Mouse (Mus musculus) macrophage (primary cell): ENCODE data around the gene Gfpt1. TPM values are rescaled to one million over a fixed set of nuclear protein-coding genes. Genes with fewer than 3 reads are reported as not detected.
"Not testable (repeated sequence)": the region's sequence is repeated elsewhere in the genome, so short reads cannot be mapped to it uniquely, and the experiment has no call there.

Experiments used
- H3K27ac ChIP-seq: fragments of 350-480 bp; formaldehyde crosslinking; 2 replicates; pipeline ENCODE4 v1.9.0; 2021
- H3K36me3 ChIP-seq: fragments of 350-480 bp; formaldehyde crosslinking; 2 replicates; pipeline ENCODE4 v1.9.0; 2021; ENCODE audit errors: inconsistent target
- H3K4me3 ChIP-seq: fragments of 350-480 bp; formaldehyde crosslinking; 2 replicates; pipeline ENCODE4 v1.9.0; 2021; ENCODE audit errors: inconsistent target
- H3K79me2 ChIP-seq: fragments of 350-480 bp; formaldehyde crosslinking; 2 replicates; pipeline ENCODE4 v1.9.0; 2021; ENCODE audit errors: inconsistent target
- WGBS: methylation state at CpG from one replicate; pipeline ENCODE4 v1.1.7; 2026; ENCODE audit warnings: inconsistent platforms; ENCODE audit not compliant: missing documents; 5-methylcytosine and 5-hydroxymethylcytosine counted together
- polyA plus RNA-seq: library from polyadenylated mRNA; stranded (reverse); fragments of 250-400 nt; gene quantifications from 3 replicates; pipeline ENCODE4 v1.2.4, GENCODE M21; 2018; ENCODE audit warnings: inconsistent platforms

Gene Gfpt1
- polyA plus RNA-seq, 1 experiment from 2014 or later = 30.0 TPM

GRCm38 (mm10) chr6:87059754-87060153 lies 17.1 kb downstream of the Gfpt1 start:
- WGBS = 100% methylated on average over 1 of the region's 1 CpGs
- H3K4me3 ChIP-seq = no peak overlapping the region
- H3K79me2 ChIP-seq = no peaks in the 10 kb centered on the region
- H3K27ac ChIP-seq = no peak overlapping the region
- peaks cover 91% of the 10 kb centered on the region for H3K36me3 ChIP-seq

DNA sequence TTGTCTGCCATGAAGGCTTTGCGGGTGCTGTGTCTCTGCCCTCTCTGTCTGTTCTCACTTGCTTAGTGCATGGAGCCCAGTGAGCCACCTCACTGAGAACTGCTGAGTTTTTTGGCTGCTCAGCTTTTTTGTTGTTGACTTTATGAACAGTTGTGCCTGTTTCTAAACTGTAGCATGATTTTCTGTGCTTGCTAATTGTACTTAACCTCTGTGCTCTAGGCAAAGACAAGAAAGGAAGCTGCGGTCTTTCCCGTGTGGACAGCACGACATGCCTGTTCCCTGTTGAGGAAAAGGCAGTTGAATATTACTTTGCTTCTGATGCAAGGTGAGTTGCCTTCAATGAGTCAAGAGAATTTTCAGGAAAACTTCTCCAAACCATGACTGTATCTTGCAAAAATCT lies 20.9 kb downstream of the Gfpt1 start:
- no peak overlapping the region for H3K27ac ChIP-seq
- WGBS = 97% methylated on average over 4 of the region's 4 CpGs
- no peak overlapping the region for H3K4me3 ChIP-seq
- H3K36me3 ChIP-seq = peaks cover 74% of the 10 kb centered on the region
- H3K79me2 ChIP-seq = no peaks in the 10 kb centered on the region

DNA sequence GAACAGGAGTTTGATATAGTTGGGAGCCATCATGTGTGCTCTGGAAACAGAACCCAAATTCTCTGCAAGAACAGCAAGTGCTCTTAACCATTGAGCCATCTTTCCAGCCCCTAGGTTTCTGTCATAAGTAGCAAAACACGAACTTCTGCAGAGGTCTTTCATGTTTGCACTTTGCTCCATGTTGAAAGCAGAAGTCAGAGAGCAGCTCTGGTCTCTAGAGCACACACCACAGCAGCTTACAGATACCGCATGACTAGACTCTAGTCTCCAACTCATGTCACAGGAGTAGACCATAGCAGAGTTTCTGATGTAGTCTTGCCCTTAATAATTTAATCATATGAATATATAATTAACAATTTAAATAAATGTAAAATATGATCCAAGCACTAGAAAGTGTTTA lies 25.6 kb downstream of the Gfpt1 start:
- WGBS = 63% methylated on average over 2 of the region's 2 CpGs

DNA sequence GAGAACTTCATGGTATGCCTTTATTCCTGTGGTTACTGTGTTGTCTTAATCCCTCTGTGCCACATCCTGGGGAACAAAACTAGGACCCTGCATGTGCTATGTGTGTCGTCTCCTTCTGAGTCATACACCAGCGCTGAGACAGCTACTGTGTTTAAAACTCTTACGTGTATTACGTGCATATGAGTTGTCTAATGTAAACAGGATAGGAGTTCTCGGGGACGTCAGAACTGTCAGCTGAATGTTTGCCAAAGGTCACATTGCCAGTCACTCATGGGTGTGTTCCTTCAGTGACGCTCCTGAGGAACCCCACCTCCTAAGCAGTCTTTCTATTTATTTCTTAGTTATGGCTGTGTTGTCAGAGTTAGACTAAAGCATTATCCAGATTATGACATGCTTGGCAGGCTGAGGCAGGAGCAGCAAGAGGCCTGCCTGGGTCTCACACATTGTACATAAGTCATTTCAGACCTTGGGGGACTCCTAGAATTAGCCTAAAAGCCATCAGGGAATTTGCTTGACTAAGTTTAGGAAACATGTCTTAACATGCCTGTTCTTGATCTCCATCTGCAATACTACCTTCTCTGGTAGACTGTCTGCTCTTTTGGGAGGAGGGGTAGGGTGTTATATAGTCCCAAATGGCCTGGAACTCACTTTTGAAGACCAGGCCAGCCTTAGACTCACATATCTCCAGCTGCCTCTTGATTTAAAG lies 26.7 kb downstream of the Gfpt1 start:
- Histone ChIP-seq H3K4me3 (no peak overlapping the region), H3K36me3 (peaks cover 36% of the 10 kb centered on the region; the same call in 1 of the 2 replicates), H3K27ac (no peak overlapping the region), H3K79me2 (no peaks in the 10 kb centered on the region)
- WGBS = 91% methylated on average over 7 of the region's 7 CpGs

More for the DNA sequence above, 25.6 kb downstream of the Gfpt1 start:
- Histone ChIP-seq H3K27ac (peak overlapping the region; percentile 7; the same call in 1 of the 2 replicates), H3K4me3 (no peak overlapping the region), H3K79me2 (no peaks in the 10 kb centered on the region), H3K36me3 (peaks cover 39% of the 10 kb centered on the region)

DNA sequence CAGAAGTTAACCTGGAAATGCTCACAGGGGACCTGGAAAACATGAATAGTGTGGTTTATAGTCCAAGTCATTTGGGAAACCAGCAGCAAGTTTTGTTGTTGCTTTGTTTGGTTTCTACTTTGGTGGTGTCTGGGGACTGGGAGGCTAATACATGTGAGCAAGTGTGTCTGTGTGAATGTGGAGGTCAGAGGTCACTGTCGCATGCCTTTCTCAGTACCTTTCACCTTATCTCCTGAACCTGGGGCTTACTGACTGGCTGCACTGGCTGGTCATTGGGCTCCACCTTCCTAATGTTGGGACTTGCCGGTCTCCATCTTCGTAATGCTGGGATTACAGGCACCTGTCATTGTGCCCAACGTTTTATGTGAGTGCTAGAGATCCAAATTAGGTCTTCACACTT lies 28.0 kb downstream of the Gfpt1 start:
- 94% methylated on average over 4 of the region's 4 CpGs for WGBS
- no peaks in the 10 kb centered on the region for H3K79me2 ChIP-seq
- H3K36me3 ChIP-seq = peaks cover 26% of the 10 kb centered on the region; the same call in 1 of the 2 replicates
- no peak overlapping the region for H3K4me3 ChIP-seq
- H3K27ac ChIP-seq = no peak overlapping the region

DNA sequence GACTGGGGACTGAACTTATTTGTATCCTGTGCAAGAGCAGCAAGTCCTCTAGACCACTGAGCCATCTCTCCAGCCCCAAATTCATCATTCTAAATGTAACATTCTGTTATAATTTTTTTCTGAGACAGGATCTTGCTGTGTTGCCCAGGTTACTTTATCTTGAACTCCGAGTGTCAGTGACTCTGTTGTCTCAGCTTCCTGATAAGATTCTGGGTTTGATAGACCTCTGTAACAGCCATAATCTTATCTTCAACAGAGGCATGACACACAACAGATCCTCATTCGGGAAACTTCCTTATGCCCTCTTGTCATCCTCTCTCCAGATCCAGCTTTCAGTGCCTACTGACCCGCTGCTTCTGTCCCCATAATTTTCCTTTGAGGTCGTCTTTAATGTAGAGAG lies 30.1 kb downstream of the Gfpt1 start:
- Histone ChIP-seq H3K79me2 (no peaks in the 10 kb centered on the region), H3K4me3 (no peak overlapping the region), H3K36me3 (peaks cover 23% of the 10 kb centered on the region; the same call in 1 of the 2 replicates), H3K27ac (no peak overlapping the region)
- WGBS = 91% methylated on average over 4 of the region's 4 CpGs

GRCm38 (mm10) chr6:87075092-87075685 lies 32.5 kb downstream of the Gfpt1 start:
- peaks cover 23% of the 10 kb centered on the region; the same call in 1 of the 2 replicates for H3K36me3 ChIP-seq
- no peak overlapping the region for H3K27ac ChIP-seq
- 10% methylated on average over 2 of the region's 3 CpGs for WGBS
- no peak overlapping the region for H3K4me3 ChIP-seq
- no peaks in the 10 kb centered on the region for H3K79me2 ChIP-seq

GRCm38 (mm10) chr6:87079457-87079856 lies 36.8 kb downstream of the Gfpt1 start:
- no peak overlapping the region for H3K27ac ChIP-seq
- H3K36me3 ChIP-seq = peaks cover 21% of the 10 kb centered on the region; the same call in 1 of the 2 replicates
- no peaks in the 10 kb centered on the region for H3K79me2 ChIP-seq
- no peak overlapping the region for H3K4me3 ChIP-seq
- WGBS = 89% methylated on average over 4 of the region's 4 CpGs

DNA sequence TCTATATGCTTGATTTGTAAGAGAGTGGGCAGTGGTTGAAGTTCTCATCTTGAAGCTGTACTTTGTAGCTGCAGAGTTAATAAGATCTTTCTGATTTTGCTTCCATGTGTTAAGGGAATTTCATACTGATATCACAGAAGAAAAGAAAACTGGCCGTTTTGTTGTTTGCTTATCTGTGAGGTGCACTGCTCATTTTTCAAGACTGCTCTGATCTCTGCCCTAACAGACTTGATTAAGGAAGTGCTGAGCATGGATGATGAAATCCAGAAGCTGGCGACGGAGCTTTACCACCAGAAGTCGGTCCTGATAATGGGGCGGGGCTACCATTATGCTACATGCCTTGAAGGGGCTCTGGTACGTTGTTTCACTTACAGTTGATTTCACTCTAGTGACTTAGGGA lies 42.4 kb downstream of the Gfpt1 start:
- WGBS = 11% methylated on average over 6 of the region's 6 CpGs
- Histone ChIP-seq H3K79me2 (no peaks in the 10 kb centered on the region), H3K4me3 (no peak overlapping the region), H3K36me3 (peaks cover 51% of the 10 kb centered on the region), H3K27ac (0 out of 2 replicates have a peak overlapping the region, but pooled peaks have one; percentile 4)

DNA sequence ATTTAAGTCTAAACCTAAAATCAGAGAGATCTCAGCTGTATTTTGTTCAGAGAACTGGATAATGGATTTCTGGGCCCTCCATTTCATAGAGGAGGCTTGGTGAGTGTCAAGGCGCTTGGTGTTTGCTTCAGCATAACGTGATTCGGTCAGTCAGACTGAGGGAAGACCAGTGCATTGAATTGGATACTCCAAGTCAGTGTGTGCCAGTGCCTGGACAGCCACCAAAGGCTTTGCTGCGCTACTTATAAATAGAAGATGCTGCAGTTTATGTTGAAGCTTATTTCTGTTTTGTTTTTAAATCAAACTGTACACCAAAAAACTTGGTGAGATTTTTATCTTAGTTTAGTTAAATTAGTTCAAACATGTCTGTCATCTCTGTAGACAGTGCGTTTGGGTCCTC lies 45.7 kb downstream of the Gfpt1 start:
- H3K36me3 ChIP-seq = peaks cover 63% of the 10 kb centered on the region
- H3K79me2 ChIP-seq = no peaks in the 10 kb centered on the region
- 95% methylated on average over 5 of the region's 5 CpGs for WGBS
- no peak overlapping the region for H3K27ac ChIP-seq
- H3K4me3 ChIP-seq = no peak overlapping the region

DNA sequence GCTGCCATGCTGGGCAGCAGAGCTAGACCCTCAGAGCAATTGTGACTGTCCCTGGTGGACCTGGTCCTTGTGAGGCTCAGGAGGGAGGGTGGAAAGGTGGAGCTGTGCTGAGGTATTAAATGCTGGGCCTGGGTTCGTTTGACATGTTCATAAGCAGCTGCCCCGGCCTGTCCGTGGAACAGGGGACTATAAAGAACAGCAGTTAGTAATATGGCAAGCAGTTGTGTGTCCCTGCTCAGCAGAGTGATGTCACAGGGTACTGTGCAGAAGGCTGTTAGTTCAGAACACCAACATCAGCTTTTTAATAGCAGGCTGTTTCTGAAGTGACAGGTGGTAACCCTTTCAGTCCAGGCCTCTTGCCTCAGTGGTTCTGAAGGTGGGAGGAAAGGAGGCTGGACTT lies 48.2 kb downstream of the Gfpt1 start:
- Histone ChIP-seq H3K27ac (no peak overlapping the region), H3K4me3 (no peak overlapping the region), H3K79me2 (no peaks in the 10 kb centered on the region), H3K36me3 (peaks cover 49% of the 10 kb centered on the region)
- WGBS = 91% methylated on average over 3 of the region's 3 CpGs

DNA sequence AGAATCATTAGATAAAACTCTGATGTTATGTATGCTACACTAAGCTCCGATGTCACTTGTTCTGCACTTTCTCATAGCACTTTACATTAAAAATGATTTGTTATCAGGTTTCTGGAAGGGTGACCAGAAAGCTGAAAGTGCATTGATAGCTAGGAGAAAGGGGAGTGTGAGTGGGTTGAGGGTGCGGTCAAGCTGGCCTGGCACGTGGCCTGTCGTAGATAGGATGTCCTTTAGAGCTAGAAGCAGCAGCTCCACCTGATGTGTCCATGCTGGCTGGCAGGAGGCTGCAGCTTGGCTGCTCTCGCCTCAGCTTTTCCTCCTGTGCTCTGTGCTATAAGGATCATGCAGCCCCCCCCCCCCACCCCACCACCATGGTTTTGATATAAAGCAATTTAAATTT lies 49.8 kb downstream of the Gfpt1 start:
- Histone ChIP-seq H3K79me2 (no peaks in the 10 kb centered on the region), H3K4me3 (no peak overlapping the region), H3K27ac (no peak overlapping the region), H3K36me3 (peaks cover 36% of the 10 kb centered on the region)
- WGBS = 96% methylated on average over 5 of the region's 5 CpGs

DNA sequence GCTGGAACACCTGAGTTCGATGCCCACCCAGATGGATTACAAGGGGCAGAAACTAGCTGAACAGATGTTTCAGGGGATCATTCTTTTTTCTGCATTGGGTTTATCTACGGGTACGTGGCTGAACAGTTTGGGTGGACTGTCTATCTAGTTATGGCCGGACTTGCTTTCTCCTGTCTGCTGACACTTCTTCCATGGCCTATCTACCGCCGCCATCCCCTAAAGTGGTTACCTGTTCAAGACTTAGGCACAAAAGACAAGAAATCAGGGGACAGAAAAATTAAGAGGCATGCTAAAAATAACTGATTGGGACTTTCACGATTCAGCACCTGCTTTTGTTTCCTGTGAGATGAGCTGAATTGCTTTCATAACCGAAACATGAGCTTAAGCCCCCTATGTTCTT lies 51.0 kb downstream of the Gfpt1 start:
- not testable (repeated sequence) for H3K27ac ChIP-seq, H3K4me3 ChIP-seq, H3K79me2 ChIP-seq
- 82% methylated on average over 8 of the region's 8 CpGs for WGBS
- H3K36me3 ChIP-seq = peaks cover 25% of the 10 kb centered on the region; the same call in 1 of the 2 replicates

GRCm38 (mm10) chr6:87099261-87099660 lies 56.6 kb downstream of the Gfpt1 start:
- 81% methylated on average over 3 of the region's 3 CpGs for WGBS
- Histone ChIP-seq H3K79me2 (no peaks in the 10 kb centered on the region), H3K27ac (no peak overlapping the region), H3K4me3 (no peak overlapping the region), H3K36me3 (no peaks in the 10 kb centered on the region)

DNA sequence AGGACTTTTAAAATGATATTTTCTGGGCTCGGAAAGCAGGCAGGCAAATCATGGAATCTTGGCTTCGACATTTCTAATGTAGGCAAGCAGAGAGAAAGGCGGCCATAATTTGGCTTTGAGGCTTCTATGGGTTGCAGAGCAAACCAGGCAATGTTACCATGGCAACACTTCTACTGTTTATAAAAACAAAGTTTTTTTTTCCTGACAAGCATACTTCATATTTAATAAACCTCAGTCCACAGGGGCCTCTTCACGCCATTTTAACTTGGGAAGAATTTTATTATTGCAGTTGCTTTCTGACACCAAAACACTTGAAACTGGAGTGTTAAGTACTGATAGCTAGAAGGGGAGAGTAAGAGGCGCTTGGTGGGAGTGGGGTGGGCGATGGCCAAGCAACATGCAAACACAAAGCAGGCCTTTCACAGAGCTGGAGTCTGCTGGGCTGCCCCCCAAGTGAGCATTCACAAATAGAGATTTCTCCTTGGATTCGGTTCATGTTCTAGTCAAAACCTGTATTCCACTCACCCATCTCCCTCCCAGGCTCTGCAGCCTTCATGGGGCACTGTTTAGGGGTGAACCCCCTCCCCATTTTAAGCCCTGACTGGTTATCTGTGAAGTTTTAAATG lies 57.1 kb downstream of the Gfpt1 start:
- H3K27ac ChIP-seq = no peak overlapping the region
- WGBS = 86% methylated on average over 7 of the region's 7 CpGs
- H3K79me2 ChIP-seq = no peaks in the 10 kb centered on the region

More for the DNA sequence above, 57.1 kb downstream of the Gfpt1 start:
- Histone ChIP-seq H3K36me3 (no peaks in the 10 kb centered on the region), H3K4me3 (no peak overlapping the region)
